Mouse (Mus musculus) lung, adult 2 months (tissue): ENCODE data around the gene Araf. TPM values are rescaled to one million over a fixed set of nuclear protein-coding genes. Genes with fewer than 3 reads are reported as not detected.
A peak's percentile ranks its signal among the peaks of the same experiment; 100 is the strongest.

ENCODE experiments used
- DNase-seq: peaks from one replicate; pipeline ENCODE4 v3.0.0; 2022
- H3K4me1 ChIP-seq: fragments of 200-500 bp; 2 replicates; pipeline ENCODE4 v1.6.1; 2011; ENCODE audit warnings: low read length; ENCODE audit not compliant: control insufficient read depth, insufficient read depth
- H3K4me3 ChIP-seq: fragments of 200-500 bp; replicated peaks from 2 replicates; pipeline ENCODE3; 2011; ENCODE audit warnings: low read depth, mild to moderate bottlenecking, control low read depth, low read length; ENCODE audit errors: extremely low read depth
- CTCF ChIP-seq: fragments of 200-500 bp; IDR thresholded peaks from 2 replicates; pipeline ENCODE4 v1.5.1; 2011; ENCODE audit warnings: mild to moderate bottlenecking, low read length, control low read depth; ENCODE audit not compliant: insufficient read depth
- POLR2A ChIP-seq: fragments of 200-500 bp; IDR thresholded peaks from 2 replicates; pipeline ENCODE4 v1.6.1; 2011; ENCODE audit warnings: low read depth, mild to moderate bottlenecking, control low read depth, low read length, borderline replicate concordance; ENCODE audit errors: extremely low read depth
- WGBS: fragments of 180-500 bp; shearing (Covaris S2); methylation state at CpG from one replicate; pipeline ENCODE4 v1.1.7; 2018; 5-methylcytosine and 5-hydroxymethylcytosine counted together
- polyA plus RNA-seq: library from polyadenylated mRNA; depleted of rRNA; stranded (reverse); fragments of >200 nt; gene quantifications from 2 replicates; pipeline ENCODE4 v1.2.3, GENCODE M21; 2012

Gene Araf
- polyA plus RNA-seq, 1 experiment: 167 TPM

GRCm38 (mm10) chrX:20847232-20847631, 49.6 kb downstream of the Araf start:
- WGBS: 77% methylated on average over 3 of the region's 3 CpGs
- TF ChIP-seq POLR2A (no peak), CTCF (no peak)
- Histone ChIP-seq H3K4me3 (no peak overlapping the region), H3K4me1 (peaks cover 5% of the 10 kb centered on the region; the same call in 1 of the 2 replicates)
- no peak for DNase-seq

GRCm38 (mm10) chrX:20847816-20848215, 50.2 kb downstream of the Araf start:
- peaks cover 5% of the 10 kb centered on the region; the same call in 1 of the 2 replicates for H3K4me1 ChIP-seq
- TF ChIP-seq POLR2A (no peak), CTCF (no peak)
- DNase-seq: no peak
- WGBS: 33% methylated on average over 2 of the region's 2 CpGs
- no peak overlapping the region for H3K4me3 ChIP-seq

DNA sequence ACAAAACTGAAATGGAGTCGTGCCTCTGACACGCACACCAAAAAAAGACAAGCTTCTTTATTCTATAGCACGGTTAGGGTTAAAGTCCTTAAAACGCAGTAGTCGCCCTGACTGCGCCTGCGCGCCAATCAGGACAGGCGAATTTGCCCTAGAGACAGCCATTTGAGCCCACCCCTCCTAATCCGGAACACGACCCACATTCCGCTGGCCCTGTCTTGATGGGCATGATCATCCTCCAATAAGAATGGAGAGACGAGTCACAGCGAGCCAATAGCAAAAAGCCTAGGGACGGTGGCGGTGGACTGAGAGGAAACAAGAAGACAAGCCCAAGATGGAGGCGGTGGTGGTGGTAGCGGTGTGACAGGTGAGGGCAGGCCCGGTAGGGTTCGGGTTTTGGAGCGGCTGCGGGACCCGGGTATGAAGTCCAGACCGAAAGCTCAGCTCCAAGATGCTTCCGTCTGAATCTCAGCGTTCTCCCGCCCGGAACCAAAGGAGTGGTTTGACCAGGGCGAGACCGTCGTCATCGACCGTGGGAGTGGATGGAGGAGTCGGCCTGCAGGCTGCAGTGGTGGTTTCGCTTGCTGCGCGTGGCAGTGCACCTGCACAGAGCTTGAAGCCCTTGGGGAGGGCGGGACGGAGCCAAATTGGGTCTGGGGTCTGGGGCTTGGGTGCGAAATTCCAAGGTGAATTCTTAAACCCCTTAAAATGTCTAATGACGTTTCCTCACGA, 50.8 kb downstream of the Araf start:
- 29% methylated on average over 42 of the region's 42 CpGs for WGBS
- TF ChIP-seq CTCF (no peak), POLR2A (peak; percentile 90; the same call in 1 of the 2 replicates)

GRCm38 (mm10) chrX:20853794-20854193, 56.2 kb downstream of the Araf start:
- 81% methylated on average over 7 of the region's 7 CpGs for WGBS
- no peak overlapping the region for H3K4me3 ChIP-seq
- H3K4me1 ChIP-seq: peaks cover 5% of the 10 kb centered on the region; the same call in 1 of the 2 replicates
- TF ChIP-seq CTCF (no peak), POLR2A (no peak)
- no peak for DNase-seq

More for the DNA sequence above, 50.8 kb downstream of the Araf start:
- H3K4me3 ChIP-seq: peak overlapping the region; percentile 93
- H3K4me1 ChIP-seq: peaks cover 5% of the 10 kb centered on the region; the same call in 1 of the 2 replicates
- DNase-seq: peak; percentile 76

GRCm38 (mm10) chrX:20861453-20862104, 64.0 kb downstream of the Araf start:
- TF ChIP-seq POLR2A (no peak), CTCF (no peak)
- peaks cover 2% of the 10 kb centered on the region for H3K4me1 ChIP-seq
- no peak for DNase-seq
- 48% methylated on average over 5 of the region's 5 CpGs for WGBS
- H3K4me3 ChIP-seq: no peak overlapping the region

DNA sequence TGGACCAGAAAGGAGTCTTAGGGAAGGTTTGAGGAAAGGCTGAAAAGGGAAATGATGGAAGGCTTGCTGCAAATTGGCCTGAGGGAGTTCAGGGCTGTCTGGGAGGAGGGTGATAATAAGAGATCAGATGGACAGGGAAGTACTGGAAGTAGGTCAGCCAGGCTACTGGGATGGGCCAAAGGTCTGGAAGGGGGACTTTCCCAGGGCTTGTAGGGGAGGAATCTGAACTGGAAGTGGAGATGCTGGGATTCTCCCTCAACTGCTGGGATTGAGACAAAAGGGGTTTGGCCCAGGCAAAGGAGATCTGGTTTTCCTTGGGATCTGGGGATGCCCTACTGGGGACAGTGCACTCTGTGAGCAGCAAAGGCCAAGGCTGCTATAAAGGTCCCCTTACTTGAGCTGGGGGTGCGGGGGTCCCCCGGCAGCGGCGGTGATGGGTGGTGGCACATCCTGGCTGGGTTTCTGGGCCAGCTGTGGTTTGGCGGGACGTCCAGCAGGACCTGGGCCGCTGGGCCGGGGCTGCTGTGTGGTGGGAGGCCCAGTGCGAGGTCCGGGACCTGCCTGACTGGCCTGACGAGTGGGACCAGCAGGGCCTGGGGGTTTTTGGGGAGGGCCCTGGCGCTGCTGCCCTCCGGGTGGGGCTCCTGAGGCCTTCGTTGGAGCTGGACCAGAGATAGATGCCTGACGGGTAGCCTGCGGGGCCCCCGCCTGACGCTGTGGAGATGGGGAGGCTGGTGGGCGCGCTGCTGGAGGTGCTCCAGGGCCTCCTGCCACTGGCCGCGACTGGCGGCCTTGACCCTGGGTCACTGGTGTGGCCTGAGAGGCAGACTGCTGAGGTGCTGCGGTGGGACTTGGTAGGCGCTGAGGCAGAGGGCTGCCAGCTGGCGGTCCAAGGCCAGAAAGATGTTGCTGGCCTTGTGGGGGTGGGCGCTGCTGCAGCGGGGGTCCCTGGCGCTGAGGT, 64.8 kb downstream of the Araf start:
- TF ChIP-seq CTCF: no peak
- TF ChIP-seq POLR2A: no peak
- Histone ChIP-seq H3K4me3 (no peak overlapping the region), H3K4me1 (peaks cover 2% of the 10 kb centered on the region)
- 45% methylated on average over 29 of the region's 29 CpGs for WGBS
- DNase-seq: no peak

GRCm38 (mm10) chrX:20863161-20864101, 65.8 kb downstream of the Araf start:
- DNase-seq: no peak
- WGBS: 70% methylated on average over 9 of the region's 9 CpGs
- H3K4me3 ChIP-seq: no peak overlapping the region
- H3K4me1 ChIP-seq: peaks cover 2% of the 10 kb centered on the region
- TF ChIP-seq CTCF (no peak), POLR2A (no peak)

DNA sequence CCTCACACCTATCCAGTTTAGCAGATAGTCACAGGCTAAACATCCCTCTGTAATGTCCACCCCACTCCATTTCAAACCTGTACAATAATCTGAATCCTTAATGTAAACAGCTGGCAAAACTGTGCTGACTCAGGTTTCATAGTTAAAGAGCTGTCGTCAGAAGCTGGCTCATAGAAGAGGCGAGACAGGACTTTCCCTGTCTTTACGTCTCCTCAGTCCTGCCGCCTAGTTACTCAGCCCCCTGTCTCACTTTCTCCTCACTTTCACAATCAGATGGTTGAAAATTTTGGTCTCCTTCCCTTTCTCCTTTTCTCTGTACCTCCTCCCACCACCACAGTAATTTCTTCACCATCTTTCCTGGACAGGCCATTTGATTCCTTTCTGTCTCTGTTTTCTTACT, 70.5 kb downstream of the Araf start:
- 67% methylated on average over 4 of the region's 4 CpGs for WGBS

More for the DNA sequence above, 70.5 kb downstream of the Araf start:
- TF ChIP-seq POLR2A: no peak
- TF ChIP-seq CTCF: no peak
- DNase-seq: no peak
- no peak overlapping the region for H3K4me3 ChIP-seq
- no peaks in the 10 kb centered on the region; the same call in 1 of the 2 replicates for H3K4me1 ChIP-seq
